Mouse (Mus musculus) 416B (cell line): ENCODE measurements around the gene Rpa2.
A peak's percentile ranks its signal among the peaks of the same experiment; 100 is the strongest.
"Not testable (repeated sequence)": the region's sequence is repeated elsewhere in the genome, so short reads cannot be mapped to it uniquely, and the experiment has no call there.

Experiments used
- DNase-seq: peaks from one replicate; pipeline ENCODE4 v3.0.0; 2011; ENCODE audit warnings: low read depth

Gene Rpa2

GRCm38 (mm10) chr4:132762602-132763001 lies 5.5 kb upstream of the Rpa2 start:
- DNase-seq, result no peak

- DNase-seq, result peak; percentile 21
Measured at GRCm38 (mm10) chr4:132763125-132763524, 5.0 kb upstream of the Rpa2 start.

- no peak for DNase-seq
Measured at GRCm38 (mm10) chr4:132771776-132772175, 3.6 kb downstream of the Rpa2 start.

GRCm38 (mm10) chr4:132774905-132775304 lies 6.8 kb downstream of the Rpa2 start:
- no peak for DNase-seq

- DNase-seq, result peak; percentile 70
Measured at GRCm38 (mm10) chr4:132776764-132777163, 8.6 kb downstream of the Rpa2 start.

GRCm38 (mm10) chr4:132778562-132779201 lies 10.6 kb downstream of the Rpa2 start:
- no peak for DNase-seq

- no peak for DNase-seq
Measured at GRCm38 (mm10) chr4:132780288-132780687, 12.2 kb downstream of the Rpa2 start.

- no peak for DNase-seq
Measured at GRCm38 (mm10) chr4:132783732-132784131, 15.6 kb downstream of the Rpa2 start.

GRCm38 (mm10) chr4:132785228-132785627 lies 17.1 kb downstream of the Rpa2 start:
- DNase-seq, result no peak

- no peak for DNase-seq
Measured at GRCm38 (mm10) chr4:132789731-132790130, 21.6 kb downstream of the Rpa2 start.

- peak; percentile 38 for DNase-seq
Measured at GRCm38 (mm10) chr4:132793322-132794004, 25.3 kb downstream of the Rpa2 start.

GRCm38 (mm10) chr4:132794028-132794427 lies 25.9 kb downstream of the Rpa2 start:
- DNase-seq, result peak; percentile 59

GRCm38 (mm10) chr4:132794760-132795159 lies 26.6 kb downstream of the Rpa2 start:
- DNase-seq, result peak; percentile 31

GRCm38 (mm10) chr4:132795171-132795570 lies 27.0 kb downstream of the Rpa2 start:
- DNase-seq, result no peak

GRCm38 (mm10) chr4:132796196-132796886 lies 28.2 kb downstream of the Rpa2 start, which contains the start of gene Themis2:
Gene Themis2 (minus strand): TSS chr4:132796387.
- peak; percentile 68 for DNase-seq

GRCm38 (mm10) chr4:132797461-132797860 lies 29.3 kb downstream of the Rpa2 start:
- DNase-seq, result peak; percentile 34

- no peak for DNase-seq
Measured at GRCm38 (mm10) chr4:132798028-132798427, 29.9 kb downstream of the Rpa2 start.

GRCm38 (mm10) chr4:132798666-132799065 lies 30.5 kb downstream of the Rpa2 start:
- DNase-seq, result not testable (repeated sequence)

- DNase-seq, result no peak
Measured at GRCm38 (mm10) chr4:132799845-132800244, 31.7 kb downstream of the Rpa2 start.

GRCm38 (mm10) chr4:132801176-132802077 lies 33.3 kb downstream of the Rpa2 start:
- no peak for DNase-seq

GRCm38 (mm10) chr4:132802171-132802637 lies 34.1 kb downstream of the Rpa2 start:
- DNase-seq, result no peak

GRCm38 (mm10) chr4:132803212-132803611 lies 35.1 kb downstream of the Rpa2 start:
- no peak for DNase-seq
